Mouse (Mus musculus): ENCODE data around the gene Ehhadh.

DNA sequence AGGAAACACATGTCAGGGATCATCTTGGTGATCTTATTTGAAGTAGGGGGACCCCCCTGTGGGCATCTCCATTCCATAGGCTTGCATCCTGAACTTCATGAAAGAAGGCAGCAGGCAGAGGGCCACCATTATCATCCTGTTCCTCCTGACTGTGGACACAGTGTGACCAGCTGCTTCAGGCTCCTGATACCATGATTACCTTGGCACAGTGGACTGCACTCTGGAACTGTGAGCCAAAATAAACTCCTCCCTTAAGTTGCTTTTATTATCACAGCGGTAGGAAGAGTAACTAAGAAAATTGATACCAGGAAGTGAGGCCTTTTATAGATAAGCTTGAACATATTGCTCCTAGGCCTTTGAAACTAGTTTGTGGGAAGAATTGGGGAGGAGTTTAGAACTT lies 19.3 kb upstream of the Ehhadh start:
- TF ChIP-seq POLR2A (IDR thresholded peaks at IDR 0.05; ENCODE audit: insufficient read length, low read depth): no peak
- no peak for TF ChIP-seq E2F4 (IDR thresholded peaks at IDR 0.05; ENCODE audit: insufficient read depth)
- TF ChIP-seq CEBPB (IDR thresholded peaks at IDR 0.05; ENCODE audit: insufficient read depth, poor library complexity, severe bottlenecking): no peak
- TF ChIP-seq MYOG (IDR thresholded peaks at IDR 0.05; ENCODE audit: control insufficient read depth in 1 of 3, insufficient read depth in 1 of 3, insufficient read length in 2 of 3, low read depth in 2 of 3): no peak
- no peak for TF ChIP-seq TCF12 (IDR thresholded peaks at IDR 0.05; ENCODE audit: insufficient read depth, poor library complexity, severe bottlenecking)
- TF ChIP-seq MAX (IDR thresholded peaks at IDR 0.05; ENCODE audit: low read depth): no peak
- TF ChIP-seq USF1 (IDR thresholded peaks at IDR 0.05; ENCODE audit: low read depth): no peak
